Mouse (Mus musculus) forebrain, embryonic 15.5 days (tissue): ENCODE data around the gene Erf. TPM values are rescaled to one million over a fixed set of nuclear protein-coding genes. Genes with fewer than 3 reads are reported as not detected.

ENCODE experiments used
- ATAC-seq: fragments of 200-750 bp; cut with Nextera tagmentation; replicated peaks from 2 replicates; pipeline ENCODE4 v1.8.0; 2017; ENCODE audit warnings: mild to moderate bottlenecking, moderate TSS enrichment, moderate library complexity
- H3K27ac ChIP-seq: fragments of 300-500 bp; sonication (generic); replicated peaks from 2 replicates; pipeline ENCODE4 v1.5.1; 2015; ENCODE audit warnings: mild to moderate bottlenecking, inconsistent platforms
- H3K27me3 ChIP-seq: fragments of 300-500 bp; sonication (generic); 2 replicates; pipeline ENCODE4 v1.6.1; 2015; ENCODE audit warnings: inconsistent platforms
- H3K36me3 ChIP-seq: fragments of 300-500 bp; sonication (generic); 2 replicates; pipeline ENCODE4 v1.6.1; 2015; ENCODE audit warnings: mild to moderate bottlenecking, inconsistent platforms
- H3K4me1 ChIP-seq: fragments of 300-500 bp; sonication (generic); 2 replicates; pipeline ENCODE4 v1.6.1; 2015; ENCODE audit warnings: inconsistent platforms
- H3K4me2 ChIP-seq: fragments of 300-500 bp; sonication (generic); replicated peaks from 2 replicates; pipeline ENCODE4 v1.6.1; 2015; ENCODE audit warnings: mild to moderate bottlenecking, inconsistent platforms
- H3K4me3 ChIP-seq: fragments of 300-500 bp; sonication (generic); 2 replicates; pipeline ENCODE4 v1.5.1; 2015; ENCODE audit warnings: mild to moderate bottlenecking, inconsistent platforms
- H3K9ac ChIP-seq: fragments of 300-500 bp; sonication (generic); replicated peaks from 2 replicates; pipeline ENCODE4 v1.6.1; 2015; ENCODE audit warnings: mild to moderate bottlenecking, inconsistent platforms
- H3K9me3 ChIP-seq: fragments of 300-500 bp; sonication (generic); 2 replicates; pipeline ENCODE4 v1.6.1; 2016; ENCODE audit warnings: inconsistent platforms
- WGBS: fragments of 180-500 bp; shearing (Covaris S2); methylation state at CpG from one replicate; pipeline ENCODE4 v1.1.7; 2015; ENCODE audit warnings: mixed read lengths; 5-methylcytosine and 5-hydroxymethylcytosine counted together
- polyA plus RNA-seq: library from polyadenylated mRNA; unstranded; fragments of >200 nt; fragmentation: Nextera tagmentation; extraction: Ambion mirVana; gene quantifications from 2 replicates; pipeline ENCODE4 v1.2.1, GENCODE M21; 2015

Erf gene
- 4.8 and 5.5 TPM in 2 replicates for polyA plus RNA-seq

DNA sequence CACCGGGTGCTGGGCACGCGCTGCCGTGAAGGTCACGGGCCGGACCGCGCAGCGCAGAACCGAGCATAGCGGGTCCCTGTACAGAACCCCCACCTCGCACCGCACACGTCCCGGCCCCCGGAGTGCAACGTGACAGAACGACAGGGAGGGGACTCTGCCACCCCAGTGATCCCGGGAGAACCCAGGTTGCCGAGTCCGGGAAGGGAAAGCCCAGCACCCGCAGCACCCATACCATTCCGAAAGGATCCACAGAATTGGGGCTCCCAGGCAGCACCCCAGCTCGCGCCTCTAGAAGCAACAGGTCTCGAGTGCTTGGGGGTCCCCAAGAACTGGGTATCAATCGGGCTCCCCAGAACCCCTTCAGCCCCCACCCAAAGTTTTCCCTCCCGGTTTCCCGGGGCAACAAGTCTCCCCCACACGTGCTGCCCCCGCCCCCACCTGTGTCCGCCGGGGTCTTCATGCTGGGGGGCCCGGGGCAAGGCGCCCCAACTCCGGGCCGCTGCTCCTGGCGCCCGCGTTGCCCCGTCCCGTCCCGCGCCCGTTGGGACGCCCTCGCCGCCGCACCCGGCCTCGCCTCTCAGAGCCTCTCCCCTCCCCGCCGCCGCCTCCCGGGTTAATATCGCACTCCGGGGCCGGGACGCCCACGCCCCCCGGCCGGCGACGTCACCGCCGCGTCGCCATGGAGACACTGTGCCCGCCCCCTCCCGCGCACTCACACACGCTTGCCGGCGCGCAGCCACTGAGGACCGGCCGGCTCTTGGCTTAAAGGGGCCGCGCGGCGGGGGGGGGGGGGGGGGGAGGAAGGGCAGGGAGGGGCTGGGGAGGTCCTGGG is at the start of gene Erf:
Gene Erf (minus strand): TSS at position 621 of the 832 bp plus-strand sequence.
- Histone ChIP-seq H3K9me3 (no peaks in the 10 kb centered on the region), H3K4me2 (peak within 1 kb of the TSS; percentile 95), H3K9ac (peak within 1 kb of the TSS; percentile 60), H3K4me3 (peak within 1 kb of the TSS; percentile 73), H3K27ac (peak within 1 kb of the TSS; percentile 96), H3K27me3 (no peaks in the 10 kb centered on the region), H3K4me1 (peaks cover 55% of the 10 kb centered on the region), H3K36me3 (no peaks in the 10 kb centered on the region)
- 1% methylated on average over 74 of the region's 81 CpGs for WGBS
- peak; percentile 70 for ATAC-seq

DNA sequence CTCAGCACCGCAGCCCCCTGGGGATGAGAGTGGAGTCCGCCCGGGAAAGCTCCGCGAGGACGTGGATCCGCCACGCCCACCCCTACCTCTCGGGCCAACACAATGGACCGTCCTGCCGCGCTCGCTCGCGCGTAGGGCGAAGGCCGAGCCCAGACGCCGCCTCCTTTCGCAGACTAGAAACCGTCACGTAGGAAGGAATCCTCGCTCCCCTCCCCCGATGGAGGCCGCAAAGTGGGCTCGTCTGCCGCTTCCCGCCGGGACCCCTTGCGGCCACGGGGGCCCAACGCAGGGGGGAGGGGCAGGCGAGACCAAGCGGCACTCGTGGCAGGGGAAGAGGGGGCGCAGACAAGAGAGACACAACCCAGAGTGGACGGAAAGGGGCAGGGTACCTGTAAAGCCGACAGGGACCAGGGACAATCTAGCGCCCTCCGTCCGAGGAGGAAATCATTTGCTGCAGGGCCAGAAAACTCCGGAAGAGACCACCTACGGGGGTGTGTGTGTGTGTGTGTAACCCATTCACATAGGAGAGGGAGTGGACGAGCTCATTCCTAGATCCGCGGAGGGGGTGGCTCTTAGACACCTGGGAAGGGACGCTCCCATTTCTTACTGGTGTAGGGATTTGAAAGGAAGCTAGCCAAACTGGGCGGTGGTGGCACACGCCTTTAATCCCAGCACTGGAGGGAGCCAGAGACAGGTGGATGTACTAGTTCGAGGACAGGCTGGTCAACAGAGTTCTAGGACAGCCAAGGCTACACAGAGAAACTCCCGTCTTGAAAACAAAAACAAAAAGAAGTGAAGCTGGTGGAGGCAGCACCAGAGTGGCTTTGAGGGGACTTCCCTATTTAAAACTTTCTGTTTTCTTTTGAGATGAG is 47.1 kb upstream of the Erf start, which contains the start of gene Pafah1b3:
Gene Pafah1b3 (minus strand): TSS at position 533 of the 872 bp plus-strand sequence.
- peaks cover 31% of the 10 kb centered on the region for H3K36me3 ChIP-seq
- peaks cover 31% of the 10 kb centered on the region for H3K4me1 ChIP-seq
- no peaks in the 10 kb centered on the region for H3K27me3 ChIP-seq
- peak within 1 kb of the TSS; percentile 63 for H3K4me2 ChIP-seq
- H3K27ac ChIP-seq, result peak within 1 kb of the TSS; percentile 95
- under 1% methylated on average over 52 of the region's 52 CpGs for WGBS
- no peaks in the 10 kb centered on the region for H3K9me3 ChIP-seq
- H3K9ac ChIP-seq, result peak within 1 kb of the TSS; percentile 87
- H3K4me3 ChIP-seq, result peak within 1 kb of the TSS; percentile 58
- peak; percentile 93 for ATAC-seq

DNA sequence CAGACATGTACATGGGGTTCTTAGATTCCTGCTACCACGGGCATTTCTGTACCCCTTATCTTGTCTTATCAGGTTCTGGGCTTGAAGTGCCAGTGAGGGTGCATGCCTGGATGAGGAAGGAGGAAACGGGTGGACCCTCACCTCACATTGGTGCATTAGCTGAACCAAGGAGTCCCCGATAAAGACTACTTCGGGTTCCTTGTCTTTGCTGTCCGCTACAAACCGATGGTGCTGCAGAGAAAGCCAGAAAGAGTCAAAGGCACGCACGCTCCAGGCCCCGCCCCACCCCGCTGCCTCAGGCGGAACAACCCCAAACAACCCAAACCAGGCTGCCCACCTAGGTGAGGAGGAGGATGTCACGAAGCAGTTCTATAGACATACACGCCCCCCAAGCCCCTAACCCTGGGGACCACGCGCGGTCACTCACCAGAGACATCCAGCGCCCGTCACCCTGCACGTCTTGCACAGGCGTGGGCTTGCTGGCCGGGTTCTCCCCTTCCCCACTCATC is 46.4 kb upstream of the Erf start:
- H3K9me3 ChIP-seq, result no peaks in the 10 kb centered on the region
- H3K4me2 ChIP-seq, result peak overlapping the region; percentile 63
- H3K4me3 ChIP-seq, result peak overlapping the region; percentile 58
- peaks cover 34% of the 10 kb centered on the region for H3K4me1 ChIP-seq
- peak overlapping the region; percentile 95 for H3K27ac ChIP-seq
- peaks cover 38% of the 10 kb centered on the region for H3K36me3 ChIP-seq
- under 1% methylated on average over 21 of the region's 21 CpGs for WGBS
- peak overlapping the region; percentile 87 for H3K9ac ChIP-seq
- peak; percentile 41 for ATAC-seq
- no peaks in the 10 kb centered on the region for H3K27me3 ChIP-seq

DNA sequence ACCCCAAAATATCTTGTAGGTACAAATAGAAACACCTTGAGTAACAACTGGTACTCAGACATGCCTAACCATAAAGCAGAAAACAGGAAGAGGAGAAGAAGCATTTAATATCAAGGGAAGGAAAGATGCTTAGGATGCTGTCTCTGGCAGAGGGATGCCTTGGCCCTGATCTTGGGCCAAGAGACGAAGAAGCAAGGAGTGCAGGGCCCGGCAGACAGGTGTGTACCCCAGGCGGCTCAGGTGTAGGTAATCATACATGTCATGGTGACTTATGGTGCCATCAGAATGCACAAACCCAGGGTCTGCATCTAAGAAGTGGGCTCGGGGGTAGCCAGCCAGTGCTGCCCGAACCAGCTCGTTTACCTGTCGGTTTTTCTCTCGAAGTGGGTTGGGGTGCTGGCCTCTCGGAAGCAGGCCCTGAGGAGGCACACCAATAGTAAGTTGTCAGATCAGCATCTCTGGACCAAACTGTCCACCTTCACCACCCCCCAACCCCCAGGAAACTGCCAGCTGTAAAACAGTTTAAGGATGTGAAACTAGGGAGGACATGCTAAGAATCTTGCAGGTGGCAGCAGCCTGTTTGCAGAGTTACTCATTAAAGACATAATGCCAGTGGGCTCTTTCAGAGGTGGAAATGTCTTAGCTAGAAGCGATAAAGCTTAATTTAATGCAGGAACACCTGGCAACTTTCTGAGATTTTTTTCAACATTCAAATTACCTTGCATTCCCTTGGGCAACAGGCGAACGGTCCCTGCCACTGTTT is 44.6 kb upstream of the Erf start:
- WGBS, result 84% methylated on average over 12 of the region's 12 CpGs

DNA sequence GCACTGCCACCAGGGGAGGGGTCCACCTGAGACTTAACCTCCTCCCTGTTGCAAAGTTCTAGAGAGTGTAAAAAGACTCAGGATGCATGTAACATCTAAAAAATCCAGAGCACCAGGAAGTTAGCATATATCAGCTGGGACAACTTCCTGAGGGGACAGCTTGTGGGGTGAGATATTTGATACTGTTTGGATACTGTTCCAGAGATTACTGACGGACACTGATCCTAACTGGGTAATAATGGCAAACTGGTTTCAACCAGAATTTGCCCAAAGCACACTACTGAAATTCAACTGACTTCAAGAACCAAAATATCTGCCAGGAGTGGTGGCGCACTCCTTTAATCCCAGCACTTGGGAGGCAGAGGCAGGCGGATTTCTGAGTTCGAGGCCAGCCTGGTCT is 43.9 kb upstream of the Erf start:
- Histone ChIP-seq H3K4me2 (no peak overlapping the region), H3K9me3 (no peaks in the 10 kb centered on the region), H3K27me3 (no peaks in the 10 kb centered on the region), H3K4me1 (peaks cover 46% of the 10 kb centered on the region), H3K36me3 (peaks cover 63% of the 10 kb centered on the region), H3K4me3 (no peak overlapping the region), H3K27ac (no peak overlapping the region; the same call in 1 of the 2 replicates), H3K9ac (no peak overlapping the region)
- no peak for ATAC-seq
- WGBS, result 90% methylated on average over 4 of the region's 4 CpGs

More for the DNA sequence above, 44.6 kb upstream of the Erf start:
- no peaks in the 10 kb centered on the region for H3K9me3 ChIP-seq
- no peaks in the 10 kb centered on the region for H3K27me3 ChIP-seq
- no peak overlapping the region; the same call in 1 of the 2 replicates for H3K27ac ChIP-seq
- 0 out of 2 replicates have a peak overlapping the region, but pooled peaks have one; percentile 7 for H3K9ac ChIP-seq
- peaks cover 56% of the 10 kb centered on the region for H3K36me3 ChIP-seq
- H3K4me3 ChIP-seq, result no peak overlapping the region
- no peak overlapping the region for H3K4me2 ChIP-seq
- no peak for ATAC-seq
- H3K4me1 ChIP-seq, result peaks cover 46% of the 10 kb centered on the region

DNA sequence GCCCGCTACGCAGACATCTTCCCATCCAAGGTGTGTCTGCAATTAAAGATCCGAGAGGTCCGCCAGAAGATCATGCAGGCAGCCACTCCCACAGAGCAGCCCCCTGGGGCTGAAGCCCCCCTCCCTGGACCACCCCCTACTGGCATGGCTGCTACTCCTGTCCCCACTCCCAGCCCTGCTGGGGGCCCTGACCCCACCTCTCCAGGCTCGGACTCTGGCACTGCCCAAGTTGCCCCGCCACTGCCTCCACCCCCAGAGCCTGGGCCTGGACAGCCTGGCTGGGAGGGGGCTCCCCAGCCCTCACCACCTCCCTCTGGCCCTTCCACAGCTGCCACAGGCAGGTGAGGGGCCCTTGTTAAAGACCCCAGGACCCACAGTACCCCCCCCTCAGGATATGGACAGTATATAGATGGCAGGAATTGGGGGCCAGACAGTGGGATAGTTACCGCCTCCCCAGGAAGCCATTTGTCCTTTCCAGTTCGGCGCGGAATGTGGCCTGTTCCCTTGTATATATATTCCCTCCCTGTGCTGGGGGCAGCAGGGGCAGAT is 42.7 kb upstream of the Erf start:
- peaks cover 41% of the 10 kb centered on the region for H3K4me1 ChIP-seq
- H3K27me3 ChIP-seq, result no peaks in the 10 kb centered on the region
- no peak overlapping the region for H3K4me3 ChIP-seq
- peak overlapping the region; percentile 37; the same call in 1 of the 2 replicates for H3K27ac ChIP-seq
- WGBS, result 83% methylated on average over 10 of the region's 10 CpGs
- no peaks in the 10 kb centered on the region for H3K9me3 ChIP-seq
- no peak for ATAC-seq
- no peak overlapping the region for H3K4me2 ChIP-seq
- no peak overlapping the region for H3K9ac ChIP-seq
- peaks cover 75% of the 10 kb centered on the region for H3K36me3 ChIP-seq

DNA sequence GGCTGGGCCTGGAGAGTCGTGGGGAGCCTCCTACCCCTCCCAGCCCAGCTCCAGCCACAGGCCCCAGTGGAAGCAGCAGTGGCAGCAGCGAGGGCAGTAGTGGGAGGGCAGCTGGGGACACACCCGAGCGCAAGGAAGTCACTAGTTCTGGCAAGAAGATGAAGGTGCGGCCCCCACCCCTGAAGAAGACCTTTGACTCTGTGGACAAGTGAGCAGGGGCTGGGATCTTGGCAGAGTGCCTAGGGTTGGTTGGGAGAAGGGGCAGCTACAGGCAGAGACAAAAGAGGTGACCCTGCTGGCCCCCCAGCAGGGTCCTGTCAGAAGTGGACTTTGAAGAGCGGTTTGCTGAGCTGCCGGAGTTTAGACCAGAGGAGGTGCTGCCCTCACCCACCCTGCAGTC is 41.5 kb upstream of the Erf start:
- ATAC-seq, result no peak
- H3K9ac ChIP-seq, result no peak overlapping the region

DNA sequence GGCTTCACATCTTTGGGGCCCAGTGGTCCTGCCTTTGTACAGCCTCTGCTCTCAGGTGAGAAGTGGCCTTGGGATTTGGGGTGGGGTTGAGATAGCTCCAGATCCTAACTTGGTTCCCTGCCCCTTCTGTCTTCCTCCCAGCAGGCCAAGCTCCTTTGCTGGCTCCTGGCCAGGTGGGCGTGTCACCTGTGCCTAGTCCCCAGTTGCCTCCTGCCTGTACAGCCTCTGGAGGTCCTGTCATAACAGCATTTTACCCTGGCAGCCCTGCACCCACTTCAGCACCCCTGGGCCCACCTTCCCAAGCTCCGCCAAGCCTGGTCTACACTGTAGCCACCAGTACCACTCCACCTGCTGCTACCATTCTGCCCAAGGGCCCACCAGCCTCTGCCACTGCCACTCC is 40.4 kb upstream of the Erf start:
- Histone ChIP-seq H3K9ac (peak overlapping the region; percentile 7; the same call in 1 of the 2 replicates), H3K4me2 (no peak overlapping the region), H3K4me3 (no peak overlapping the region), H3K36me3 (peaks cover 98% of the 10 kb centered on the region), H3K9me3 (no peaks in the 10 kb centered on the region), H3K27me3 (no peaks in the 10 kb centered on the region), H3K27ac (peak overlapping the region; percentile 48; the same call in 1 of the 2 replicates), H3K4me1 (peaks cover 26% of the 10 kb centered on the region)
- ATAC-seq, result 0 out of 2 replicates have a peak, but pooled peaks have one; percentile 14
- WGBS, result 67% methylated on average over 2 of the region's 2 CpGs

More for the DNA sequence above, 41.5 kb upstream of the Erf start:
- Histone ChIP-seq H3K9me3 (no peaks in the 10 kb centered on the region), H3K4me3 (no peak overlapping the region), H3K36me3 (peaks cover 86% of the 10 kb centered on the region), H3K4me2 (no peak overlapping the region), H3K27ac (no peak overlapping the region), H3K27me3 (no peaks in the 10 kb centered on the region), H3K4me1 (peaks cover 37% of the 10 kb centered on the region)
- 66% methylated on average over 7 of the region's 7 CpGs for WGBS

DNA sequence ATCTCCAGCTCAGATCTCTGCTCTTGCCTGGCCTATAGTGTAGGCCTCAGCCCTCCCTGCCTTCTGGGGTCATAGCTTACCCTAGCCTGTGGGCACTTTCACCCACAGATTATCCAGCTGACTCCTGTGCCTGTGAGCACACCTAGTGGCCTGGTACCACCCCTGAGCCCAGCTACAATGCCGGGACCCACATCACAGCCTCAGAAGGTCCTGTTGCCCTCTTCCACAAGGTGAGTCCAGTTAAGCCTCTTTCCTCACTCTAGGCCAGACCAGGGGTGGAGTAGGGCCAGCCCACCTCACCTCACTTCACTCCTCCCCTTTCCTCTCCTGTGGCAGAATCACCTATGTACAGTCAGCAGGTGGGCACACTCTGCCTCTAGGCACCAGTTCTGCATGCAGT is 39.9 kb upstream of the Erf start:
- Histone ChIP-seq H3K36me3 (peaks cover 100% of the 10 kb centered on the region), H3K9me3 (no peaks in the 10 kb centered on the region), H3K4me2 (no peak overlapping the region), H3K4me1 (peaks cover 26% of the 10 kb centered on the region), H3K9ac (0 out of 2 replicates have a peak overlapping the region, but pooled peaks have one; percentile 7), H3K27me3 (no peaks in the 10 kb centered on the region), H3K27ac (peak overlapping the region; percentile 48; the same call in 1 of the 2 replicates), H3K4me3 (0 out of 2 replicates have a peak overlapping the region, but pooled peaks have one; percentile 3)
- no peak for ATAC-seq
- 100% methylated on average over 1 of the region's 1 CpGs for WGBS

DNA sequence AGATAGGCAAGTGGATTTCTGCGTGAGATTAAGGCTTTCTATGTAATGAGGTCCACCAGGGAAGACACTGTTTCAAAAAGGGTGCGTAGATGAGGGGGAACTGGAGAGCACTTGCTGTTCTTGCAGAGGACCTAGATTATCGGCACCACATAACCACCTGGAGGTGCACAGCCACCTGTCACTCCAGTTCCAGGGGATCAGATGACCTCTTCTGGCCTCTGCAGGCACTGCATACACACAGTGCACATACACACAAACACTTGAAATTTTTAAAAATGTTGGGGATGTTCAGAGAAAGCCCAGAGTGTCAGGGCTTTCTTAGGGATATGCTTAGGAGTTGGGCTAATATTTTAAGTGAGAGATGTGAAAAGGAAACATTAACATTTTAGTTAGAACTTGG is 39.4 kb upstream of the Erf start:
- no peak overlapping the region for H3K9ac ChIP-seq
- ATAC-seq, result no peak
- 90% methylated on average over 3 of the region's 3 CpGs for WGBS
- no peak overlapping the region for H3K4me2 ChIP-seq
- H3K36me3 ChIP-seq, result peaks cover 100% of the 10 kb centered on the region
- H3K27ac ChIP-seq, result no peak overlapping the region
- H3K4me3 ChIP-seq, result no peak overlapping the region
- no peaks in the 10 kb centered on the region for H3K9me3 ChIP-seq
- H3K4me1 ChIP-seq, result peaks cover 26% of the 10 kb centered on the region
- H3K27me3 ChIP-seq, result no peaks in the 10 kb centered on the region

DNA sequence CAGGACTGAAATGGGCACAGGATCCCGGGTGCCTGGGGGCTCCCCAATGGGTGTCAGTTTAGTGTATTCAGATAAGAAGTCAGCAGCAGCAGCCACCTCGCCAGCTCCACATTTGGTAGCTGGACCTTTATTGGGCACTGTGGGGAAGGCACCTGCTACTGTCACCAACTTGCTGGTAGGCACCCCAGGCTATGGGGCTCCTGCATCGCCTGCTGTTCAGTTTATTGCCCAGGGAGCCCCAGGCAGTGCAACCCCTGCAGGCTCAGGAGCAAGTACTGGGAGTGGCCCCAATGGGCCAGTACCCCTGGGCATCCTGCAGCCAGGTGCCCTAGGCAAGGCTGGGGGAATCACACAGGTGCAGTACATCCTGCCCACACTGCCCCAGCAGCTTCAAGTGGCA is 38.2 kb upstream of the Erf start:
- H3K4me3 ChIP-seq, result no peak overlapping the region
- H3K9me3 ChIP-seq, result no peaks in the 10 kb centered on the region
- H3K4me2 ChIP-seq, result no peak overlapping the region
- peaks cover 36% of the 10 kb centered on the region for H3K4me1 ChIP-seq
- no peak overlapping the region for H3K27ac ChIP-seq
- H3K36me3 ChIP-seq, result peaks cover 91% of the 10 kb centered on the region
- no peak overlapping the region for H3K9ac ChIP-seq
- no peak for ATAC-seq
- H3K27me3 ChIP-seq, result no peaks in the 10 kb centered on the region
- WGBS, result 91% methylated on average over 3 of the region's 3 CpGs
